Mouse (Mus musculus) intestine, postnatal 0 days (tissue): ENCODE measurements at regions not wholly inside any gene's neighbourhood (a gene's known extent, or its start where the extent isn't known, plus 50 kb on each side); places are given as distances from the start of the nearest gene placed in this dataset.

Experiments
- ATAC-seq: fragments of 200-750 bp; cut with Nextera tagmentation; 2 replicates; pipeline ENCODE4 v1.8.0; 2017; ENCODE audit warnings: mild to moderate bottlenecking, moderate TSS enrichment, moderate library complexity
- H3K27ac ChIP-seq: fragments of 300-500 bp; sonication (generic); 2 replicates; pipeline ENCODE4 v1.5.1; 2014; ENCODE audit warnings: mild to moderate bottlenecking, low read depth, low read length, moderate library complexity
- H3K27me3 ChIP-seq: fragments of 300-500 bp; sonication (generic); replicated peaks from 2 replicates; pipeline ENCODE4 v1.6.1; 2014; ENCODE audit warnings: low read length, mixed read lengths; ENCODE audit not compliant: control insufficient read depth, insufficient read depth
- H3K36me3 ChIP-seq: fragments of 300-500 bp; sonication (generic); 2 replicates; pipeline ENCODE4 v1.6.1; 2014; ENCODE audit warnings: mild to moderate bottlenecking, moderate library complexity; ENCODE audit not compliant: control insufficient read depth, insufficient read depth
- H3K4me1 ChIP-seq: fragments of 300-500 bp; sonication (generic); replicated peaks from 2 replicates; pipeline ENCODE4 v1.6.1; 2014; ENCODE audit warnings: antibody characterized with exemption, low read length, mixed read lengths; ENCODE audit not compliant: control insufficient read depth, insufficient read depth
- H3K4me2 ChIP-seq: fragments of 300-500 bp; sonication (generic); replicated peaks from 2 replicates; pipeline ENCODE4 v1.6.1; 2014; ENCODE audit warnings: low read depth, mild to moderate bottlenecking, moderate library complexity
- H3K4me3 ChIP-seq: fragments of 300-500 bp; sonication (generic); 2 replicates; pipeline ENCODE4 v1.5.1; 2014; ENCODE audit warnings: low read depth, low read length
- H3K9ac ChIP-seq: fragments of 300-500 bp; sonication (generic); 2 replicates; pipeline ENCODE4 v1.6.1; 2014; ENCODE audit warnings: mild to moderate bottlenecking, low read depth, low read length
- H3K9me3 ChIP-seq: fragments of 300-500 bp; sonication (generic); 2 replicates; pipeline ENCODE4 v1.6.1; 2016; ENCODE audit warnings: mixed run types; ENCODE audit not compliant: control insufficient read depth
- CTCF ChIP-seq: sonication (generic); IDR thresholded peaks from 2 replicates; pipeline ENCODE4 v1.5.1; 2016; ENCODE audit warnings: low read depth, mild to moderate bottlenecking, control low read depth, antibody characterized with exemption, moderate library complexity
- WGBS: fragments of 180-500 bp; shearing (Covaris S2); extraction: QIAGEN DNeasy Blood & Tissue Kit; methylation state at CpG from one replicate; pipeline ENCODE4 v1.1.7; 2014; 5-methylcytosine and 5-hydroxymethylcytosine counted together

GRCm38 (mm10) chr2:17932426-17932931, 64.3 kb downstream of the H2al2a start:
- 59% methylated on average over 16 of the region's 16 CpGs for WGBS
- Histone ChIP-seq H3K4me2 (no peak overlapping the region), H3K4me1 (no peaks in the 10 kb centered on the region), H3K9ac (no peak overlapping the region), H3K27ac (no peak overlapping the region), H3K4me3 (no peak overlapping the region), H3K36me3 (no peaks in the 10 kb centered on the region), H3K9me3 (no peaks in the 10 kb centered on the region), H3K27me3 (no peaks in the 10 kb centered on the region)
- no peak for ATAC-seq
- no peak for TF ChIP-seq CTCF

DNA sequence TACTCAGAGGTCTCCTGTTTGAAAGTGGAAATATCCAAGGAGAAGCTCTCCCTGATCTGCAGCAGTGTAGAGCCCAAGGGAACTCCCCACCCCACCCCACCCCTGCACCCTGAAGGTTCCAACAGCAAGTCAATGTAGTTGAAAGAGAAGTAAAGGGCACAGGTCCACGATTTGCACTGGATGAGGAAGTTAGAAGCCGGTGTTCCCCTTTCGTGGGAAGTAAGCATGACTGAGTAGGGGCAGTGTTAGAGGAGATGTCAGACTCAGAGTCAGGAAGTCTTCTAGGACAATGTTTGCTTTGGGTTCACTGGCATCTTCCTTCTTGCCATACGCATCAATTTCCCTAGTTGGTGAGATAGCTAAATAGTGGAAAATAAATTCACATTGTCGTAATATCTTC, 64.9 kb downstream of the H2al2a start:
- WGBS, result 86% methylated on average over 5 of the region's 5 CpGs
- Histone ChIP-seq H3K27me3 (no peaks in the 10 kb centered on the region), H3K27ac (no peak overlapping the region), H3K9ac (no peak overlapping the region), H3K4me1 (no peaks in the 10 kb centered on the region), H3K9me3 (no peaks in the 10 kb centered on the region), H3K36me3 (no peaks in the 10 kb centered on the region), H3K4me2 (no peak overlapping the region), H3K4me3 (no peak overlapping the region)
- TF ChIP-seq CTCF, result no peak
- no peak for ATAC-seq

DNA sequence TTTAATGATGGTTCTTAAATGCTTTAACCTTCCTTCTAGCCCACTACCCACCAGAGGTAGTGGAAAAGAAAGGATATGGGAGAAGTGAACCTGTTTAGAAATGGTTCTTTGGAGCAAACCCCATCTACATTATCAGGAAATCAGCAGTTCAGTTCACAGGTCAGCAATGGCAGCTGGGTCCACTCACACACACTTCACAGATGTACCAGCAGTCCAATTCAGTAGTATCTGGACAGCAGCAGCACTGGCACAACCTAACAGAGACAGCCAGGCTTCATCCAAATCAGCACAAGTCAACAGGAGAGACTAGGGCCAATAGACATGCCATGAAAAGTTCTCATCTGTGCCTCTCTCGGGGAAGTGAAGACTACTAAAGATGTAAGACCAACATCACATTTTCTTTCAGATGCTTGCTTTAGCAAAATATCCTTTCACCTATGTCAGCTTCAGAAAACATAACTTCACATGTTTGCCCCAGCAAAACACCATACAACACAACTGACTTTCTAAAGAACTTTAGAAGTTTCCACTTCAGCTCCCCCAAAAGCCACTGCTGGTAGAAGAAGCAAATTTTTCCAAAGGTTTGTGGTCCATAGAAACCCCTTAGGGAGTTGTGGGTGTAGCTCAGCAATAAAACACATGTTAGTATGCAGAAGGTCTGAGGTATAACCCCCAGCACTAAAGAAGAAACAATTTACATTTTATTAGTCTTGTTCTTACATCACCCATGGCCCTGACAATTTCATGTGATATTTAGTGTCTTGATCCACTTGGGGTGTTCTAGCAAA, 77.7 kb downstream of the H2al2a start:
- Histone ChIP-seq H3K4me1 (no peaks in the 10 kb centered on the region), H3K27ac (no peak overlapping the region), H3K9me3 (no peaks in the 10 kb centered on the region), H3K4me3 (no peak overlapping the region), H3K9ac (no peak overlapping the region), H3K4me2 (no peak overlapping the region), H3K27me3 (no peaks in the 10 kb centered on the region), H3K36me3 (no peaks in the 10 kb centered on the region)
- WGBS, result 96% methylated on average over 1 of the region's 1 CpGs
- no peak for ATAC-seq
- no peak for TF ChIP-seq CTCF

DNA sequence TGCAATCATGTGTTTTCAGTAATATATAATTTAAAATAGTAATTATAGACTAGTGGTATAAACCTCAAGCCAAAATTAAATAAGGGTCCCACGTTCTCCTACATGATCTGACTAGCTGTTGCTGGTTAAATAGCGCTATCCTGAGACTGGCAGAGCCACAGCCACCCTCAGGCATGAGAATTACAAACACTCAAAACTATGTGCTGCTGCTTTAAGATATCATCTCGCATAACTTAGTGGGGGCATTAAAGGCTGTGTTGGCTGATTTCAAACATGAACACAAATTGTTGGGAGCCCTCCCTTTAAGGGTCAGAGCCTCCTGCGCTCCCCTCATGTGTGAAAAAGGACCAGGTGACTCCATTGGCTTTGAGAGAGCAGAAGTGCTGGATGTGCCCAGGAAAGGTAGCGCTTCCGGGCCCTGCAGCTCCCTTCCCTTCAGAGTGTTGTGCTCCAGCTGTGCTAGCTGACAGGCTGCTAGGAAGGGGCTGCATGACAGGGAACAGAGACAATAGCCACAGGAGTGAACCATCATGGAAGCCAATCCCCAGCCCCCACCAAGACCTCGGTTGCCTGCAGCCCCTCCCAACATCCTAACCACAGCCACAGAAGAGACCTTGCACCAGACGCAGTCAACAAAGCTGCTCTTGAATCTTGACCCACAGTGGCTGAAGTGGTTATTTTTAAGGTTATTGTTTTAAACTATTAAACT, 79.4 kb downstream of the H2al2a start:
- ATAC-seq, result no peak
- no peaks in the 10 kb centered on the region for H3K9me3 ChIP-seq
- no peaks in the 10 kb centered on the region for H3K27me3 ChIP-seq
- H3K4me3 ChIP-seq, result no peak overlapping the region
- H3K4me1 ChIP-seq, result 0 out of 2 replicates have a peak, but pooled peaks cover 3% of the 10 kb centered on the region
- no peak overlapping the region for H3K4me2 ChIP-seq
- TF ChIP-seq CTCF, result no peak
- H3K27ac ChIP-seq, result no peak overlapping the region
- no peaks in the 10 kb centered on the region for H3K36me3 ChIP-seq
- H3K9ac ChIP-seq, result no peak overlapping the region
- WGBS, result 41% methylated on average over 8 of the region's 8 CpGs

GRCm38 (mm10) chr2:17902616-17903015, 94.1 kb downstream of the H2al2a start:
- 90% methylated on average over 1 of the region's 1 CpGs for WGBS
- no peak for ATAC-seq
- H3K4me2 ChIP-seq, result no peak overlapping the region
- no peak overlapping the region for H3K4me3 ChIP-seq
- TF ChIP-seq CTCF, result no peak
- H3K4me1 ChIP-seq, result no peaks in the 10 kb centered on the region
- H3K27ac ChIP-seq, result no peak overlapping the region
- no peaks in the 10 kb centered on the region for H3K27me3 ChIP-seq
- H3K36me3 ChIP-seq, result no peaks in the 10 kb centered on the region
- no peaks in the 10 kb centered on the region for H3K9me3 ChIP-seq
- H3K9ac ChIP-seq, result no peak overlapping the region

- H3K9me3 ChIP-seq, result no peaks in the 10 kb centered on the region
- TF ChIP-seq CTCF, result no peak
- no peak overlapping the region for H3K4me3 ChIP-seq
- WGBS, result 41% methylated on average over 8 of the region's 8 CpGs
- no peak for ATAC-seq
- H3K27me3 ChIP-seq, result no peaks in the 10 kb centered on the region
- H3K4me1 ChIP-seq, result no peaks in the 10 kb centered on the region
- no peak overlapping the region for H3K27ac ChIP-seq
- H3K9ac ChIP-seq, result no peak overlapping the region
- H3K36me3 ChIP-seq, result no peaks in the 10 kb centered on the region
- H3K4me2 ChIP-seq, result no peak overlapping the region
Observed at GRCm38 (mm10) chr2:17900202-17900601, 96.6 kb downstream of the H2al2a start.
